ENCODE assay signal across 21 mouse cellular contexts in genomic region chr13:104015246-104016105, GRCm38 (mm10).
A peak's percentile ranks its signal among the peaks of the same experiment; 100 is the strongest.
DNase-seq lines count a peak whose midpoint lies in the region; ATAC-seq and TF ChIP-seq lines count a peak whose summit lies in the region.
"Had no signal": no experiment of that assay in that cellular context is flagged by ENCODE, and none has a peak within 500 bp of the region (broad histone marks: within the 10 kb centered on the region; RNA-seq: fewer than 3 reads in every experiment).

No protein-coding gene starts in this region.

- H3K27ac ChIP-seq in hindbrain, embryonic 16.5 days (ENCODE audit: low read depth, low read length) = no peak overlapping the region
- no peak overlapping the region for H3K27ac ChIP-seq in hindbrain, postnatal 0 days
- peak overlapping the region; percentile 94 for H3K27ac ChIP-seq in embryonic fibroblast, embryonic 13.5 days (ENCODE audit: insufficient read depth, low read length)
- H3K27ac ChIP-seq: forebrain, embryonic 13.5 days; intestine, embryonic 15.5 days; kidney, embryonic 15.5 days; midbrain, embryonic 12.5 days had no signal

- no peaks in the 10 kb centered on the region for H3K36me3 ChIP-seq in hindbrain, embryonic 16.5 days (ENCODE audit: control insufficient read depth, insufficient read depth, low read length)
- no peaks in the 10 kb centered on the region for H3K36me3 ChIP-seq in hindbrain, postnatal 0 days (ENCODE audit: insufficient read depth, low read length)
- H3K36me3 ChIP-seq: G1E; intestine, embryonic 15.5 days; kidney, embryonic 15.5 days had no signal

- H3K4me2 ChIP-seq in hindbrain, embryonic 16.5 days (ENCODE audit: low read length) = no peak overlapping the region
- H3K4me2 ChIP-seq in hindbrain, postnatal 0 days (ENCODE audit: low read depth, low read length) = no peak overlapping the region
- H3K4me2 ChIP-seq: forebrain, embryonic 13.5 days; intestine, embryonic 15.5 days; kidney, embryonic 15.5 days; lung, embryonic 14.5 days; midbrain, embryonic 12.5 days had no signal

- H3K4me1 ChIP-seq in hindbrain, embryonic 16.5 days (ENCODE audit: control insufficient read depth, insufficient read depth, low read depth, low read length) = no peaks in the 10 kb centered on the region
- H3K4me1 ChIP-seq in hindbrain, postnatal 0 days (ENCODE audit: insufficient read depth, low read length) = no peaks in the 10 kb centered on the region
- peaks cover 10% of the 10 kb centered on the region for H3K4me1 ChIP-seq in embryonic fibroblast, embryonic 13.5 days (ENCODE audit: control insufficient read depth, insufficient read depth, low read length)
- H3K4me1 ChIP-seq: intestine, embryonic 15.5 days; kidney, embryonic 15.5 days had no signal

- WGBS in hindbrain, embryonic 16.5 days = 78% methylated on average over 18 of the region's 18 CpGs
- WGBS in hindbrain, postnatal 0 days = 73% methylated on average over 18 of the region's 18 CpGs

- H3K9me3 ChIP-seq in hindbrain, embryonic 16.5 days (ENCODE audit: control insufficient read depth, low read length) = no peaks in the 10 kb centered on the region
- H3K9me3 ChIP-seq in hindbrain, postnatal 0 days (ENCODE audit: low read length) = no peaks in the 10 kb centered on the region
- H3K9me3 ChIP-seq: forebrain, embryonic 13.5 days; kidney, embryonic 15.5 days; midbrain, embryonic 12.5 days had no signal

- DNase-seq in hindbrain, postnatal 0 days (ENCODE audit: low spot score) = no peak
- peak; percentile 48 for DNase-seq in right cerebral cortex, adult 18-20 months
- no peak for DNase-seq in right cerebral cortex, adult 2 months (ENCODE audit: low spot score in 2 of 2)
- DNase-seq in telencephalon, adult 2 months (ENCODE audit: low read depth, low spot score) = peak; percentile 71
- DNase-seq in spleen, postnatal 14 days (ENCODE audit: low spot score in 2 of 2) = no peak
- DNase-seq in gastrocnemius, adult 8-10 months (ENCODE audit: low spot score in 2 of 2) = no peak
- DNase-seq: adrenal gland, postnatal 10 days; cerebellum, adult 9-10 months; lung, embryonic 14.5 days; lung, postnatal 4 days; retina, postnatal 1 day; spleen, adult 18-20 months; thymus, postnatal 25 days had no signal

- H3K9ac ChIP-seq in hindbrain, embryonic 16.5 days (ENCODE audit: low read depth, low read length) = no peak overlapping the region
- no peak overlapping the region for H3K9ac ChIP-seq in hindbrain, postnatal 0 days (replicated peaks; ENCODE audit: low read length)
- H3K9ac ChIP-seq: forebrain, embryonic 13.5 days; intestine, embryonic 15.5 days; kidney, embryonic 15.5 days; lung, embryonic 14.5 days; midbrain, embryonic 12.5 days had no signal

- 0 out of 2 replicates have a peak, but pooled peaks have one; percentile 28 for ATAC-seq in hindbrain, embryonic 16.5 days
- ATAC-seq in hindbrain, postnatal 0 days = no peak
- ATAC-seq: CD4-positive, CD25-positive, alpha-beta regulatory T cell, adult 4 months; forebrain, embryonic 13.5 days; intestine, embryonic 15.5 days had no signal

- H3K4me3 ChIP-seq in hindbrain, embryonic 16.5 days (ENCODE audit: low read length) = no peak overlapping the region
- no peak overlapping the region for H3K4me3 ChIP-seq in hindbrain, postnatal 0 days (ENCODE audit: low read length)
- no peak overlapping the region for H3K4me3 ChIP-seq in embryonic fibroblast, embryonic 13.5 days (ENCODE audit: insufficient read depth, low read length)
- H3K4me3 ChIP-seq: forebrain, embryonic 13.5 days; intestine, embryonic 15.5 days; kidney, embryonic 15.5 days; midbrain, embryonic 12.5 days had no signal

- TF ChIP-seq POLR2A in embryonic fibroblast, embryonic 13.5 days (IDR thresholded peaks at IDR 0.05; ENCODE audit: low read depth, low read length) = no peak

- TF ChIP-seq CTCF in hindbrain, postnatal 0 days (IDR thresholded peaks at IDR 0.05; ENCODE audit: low read depth) = no peak
- TF ChIP-seq CTCF in embryonic fibroblast, embryonic 13.5 days (IDR thresholded peaks at IDR 0.05; ENCODE audit: borderline replicate concordance, insufficient read depth, low read length) = no peak

- no peaks in the 10 kb centered on the region for H3K27me3 ChIP-seq in hindbrain, embryonic 16.5 days (replicated peaks; ENCODE audit: control insufficient read depth, insufficient read depth, low read length)
- no peaks in the 10 kb centered on the region for H3K27me3 ChIP-seq in hindbrain, postnatal 0 days (ENCODE audit: insufficient read depth, low read length)
- H3K27me3 ChIP-seq: forebrain, embryonic 13.5 days; intestine, embryonic 15.5 days; kidney, embryonic 15.5 days had no signal

Comparison
In these comparisons a context has a peak if more than half of its experiments do, and no peak if none do; other contexts are left out.
1. DNase-seq: peak in right cerebral cortex, adult 18-20 months (single experiment) and telencephalon, adult 2 months (single experiment); none in hindbrain, postnatal 0 days (single experiment), right cerebral cortex, adult 2 months (0 of 2), spleen, postnatal 14 days (0 of 2) and gastrocnemius, adult 8-10 months (0 of 2).